Mouse (Mus musculus): ENCODE data around the gene Unc13c. TPM values are rescaled to one million over a fixed set of nuclear protein-coding genes. Genes with fewer than 3 reads are reported as not detected.

The Unc13c gene
- 10 to 100 TPM; 19.0 to 23.1 TPM for total RNA-seq (2021)

DNA sequence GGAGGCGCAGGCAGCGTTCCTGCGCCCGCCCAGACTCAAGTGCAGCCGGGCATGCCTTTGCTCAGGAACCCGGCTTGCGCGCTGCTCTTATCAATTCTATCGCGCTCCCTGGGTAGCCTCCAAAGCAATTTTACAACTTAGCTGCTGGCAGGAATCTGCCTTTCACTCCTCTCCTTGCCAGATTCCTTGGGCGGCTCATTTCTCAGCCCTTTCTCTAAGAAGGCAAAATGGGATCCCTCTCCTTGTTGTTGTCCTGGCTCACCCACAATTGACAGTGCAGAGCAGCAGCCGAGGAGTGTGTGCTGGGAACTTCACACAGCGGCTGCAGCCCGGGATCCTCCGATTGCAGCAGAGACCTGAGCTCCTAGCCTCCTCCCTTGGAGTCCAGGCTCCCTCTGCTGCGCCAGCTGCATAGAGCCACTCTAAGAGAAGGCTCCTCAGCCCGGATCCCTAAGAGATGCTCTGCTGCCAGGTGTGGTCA is at the start of gene Unc13c:
Unc13c (minus strand) TSS at position 326 of the 481 bp plus-strand sequence.
- intact Hi-C loops (cut with DNase I), result no loop called here
- DNase-seq (ENCODE audit: low spot score in 2 of 2), result peak; percentile 37 to 39

- intact Hi-C loops (cut with DNase I), result no loop called here
- DNase-seq (ENCODE audit: low spot score in 2 of 2), result no peak
Measured at GRCm38 (mm10) chr9:74007976-74008686, 39.4 kb upstream of the Unc13c start.

- no peak for DNase-seq (ENCODE audit: low spot score in 2 of 2)
- intact Hi-C loops (cut with DNase I), result no loop called here
Measured at GRCm38 (mm10) chr9:74002388-74002990, 33.7 kb upstream of the Unc13c start.

- intact Hi-C loops (cut with DNase I), result no loop called here
Measured at GRCm38 (mm10) chr9:73988096-73988495, 19.3 kb upstream of the Unc13c start.

GRCm38 (mm10) chr9:73987236-73987635 is 18.5 kb upstream of the Unc13c start:
- no peak for DNase-seq (ENCODE audit: low spot score in 2 of 2)
- intact Hi-C loops (cut with DNase I), result no loop called here

More at GRCm38 (mm10) chr9:73988096-73988495, 19.3 kb upstream of the Unc13c start:
- DNase-seq (ENCODE audit: low spot score in 2 of 2), result no peak

DNA sequence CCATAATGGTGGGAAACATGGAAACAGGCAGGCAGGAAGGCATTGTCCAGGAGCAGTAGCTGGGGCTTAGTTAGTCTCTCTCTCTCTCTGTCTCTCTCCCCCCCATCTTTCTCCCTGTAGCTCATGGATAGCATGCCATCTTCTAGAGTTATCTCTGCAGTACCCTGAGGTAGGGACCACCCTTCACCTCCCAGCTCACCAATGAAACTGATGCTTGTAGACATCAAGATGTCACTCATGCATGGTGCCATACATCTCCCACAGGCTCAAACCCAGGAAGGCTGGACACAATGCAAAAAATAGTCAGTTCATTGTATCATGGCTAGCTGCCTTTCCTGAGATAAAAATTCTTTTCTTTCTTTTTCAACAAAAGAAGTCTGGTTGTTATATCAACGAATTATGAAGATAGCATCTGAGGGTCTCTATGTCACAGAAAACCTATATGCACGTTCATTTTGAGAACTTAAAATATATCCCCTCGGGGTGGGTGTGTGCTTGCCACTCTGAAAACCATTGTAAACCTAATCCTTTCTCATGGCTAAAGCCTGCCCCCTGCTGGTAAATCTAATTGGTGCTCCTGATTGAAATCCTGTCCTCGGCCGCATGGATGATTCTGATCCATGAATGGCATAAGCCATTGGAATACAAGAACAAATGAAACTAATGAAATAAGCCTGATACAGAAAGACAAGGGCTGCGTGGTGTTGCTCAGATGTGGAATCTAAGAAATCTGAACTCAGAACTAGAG is 14.0 kb upstream of the Unc13c start:
- intact Hi-C loops (cut with DNase I), result loop anchor here (2.0 kb wide), 1 partner anchor 820 kb away; no protein-coding TSS in a partner anchor
- peak; percentile 55 to 75 for DNase-seq (ENCODE audit: low spot score in 2 of 2)

GRCm38 (mm10) chr9:73972327-73972988 is 3.7 kb upstream of the Unc13c start:
- no peak for DNase-seq (ENCODE audit: low spot score in 2 of 2)
- intact Hi-C loops (cut with DNase I), result no loop called here

DNA sequence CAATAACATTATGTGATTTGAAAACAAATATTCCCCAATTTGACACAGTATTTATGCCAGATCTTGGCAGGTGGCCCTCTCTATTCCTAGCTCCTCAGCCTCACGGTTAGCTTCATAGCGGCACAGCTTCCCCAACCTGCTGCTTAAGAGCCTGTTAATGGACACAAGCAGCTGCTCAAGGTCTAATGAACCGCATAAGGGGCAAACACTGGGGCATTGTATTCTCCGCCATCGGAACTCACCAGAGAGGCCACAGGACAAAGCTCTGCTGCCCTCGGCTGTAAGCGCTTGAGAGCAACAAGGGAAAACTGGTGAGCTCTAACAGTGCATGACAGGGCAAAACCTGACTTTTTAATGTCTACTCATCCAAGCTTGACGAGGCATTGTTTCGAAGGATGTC is 2.0 kb upstream of the Unc13c start:
- intact Hi-C loops (cut with DNase I), result no loop called here
- DNase-seq (ENCODE audit: low spot score in 2 of 2), result no peak

GRCm38 (mm10) chr9:73965322-73965915 is 3.3 kb downstream of the Unc13c start:
- intact Hi-C loops (cut with DNase I), result no loop called here
- no peak for DNase-seq (ENCODE audit: low spot score in 2 of 2)

DNA sequence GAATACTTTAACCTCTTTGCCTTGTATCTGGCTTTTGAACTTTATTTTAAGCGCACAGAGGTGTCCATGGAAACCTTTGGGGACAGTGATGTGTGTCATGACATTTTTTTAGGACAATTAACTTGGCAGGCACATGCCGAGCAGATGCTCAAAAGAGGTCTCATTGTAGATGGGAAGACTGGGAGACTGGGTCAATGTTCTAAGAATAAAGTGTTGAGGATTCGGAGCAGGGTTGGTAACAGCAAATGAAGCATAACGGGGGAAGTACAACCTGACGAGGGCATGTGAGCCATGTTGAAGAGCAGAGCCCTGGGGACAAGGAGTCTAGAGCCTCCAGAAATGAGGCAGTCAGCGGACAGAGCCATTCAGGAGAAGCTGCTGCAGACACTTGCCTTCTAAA is 6.3 kb downstream of the Unc13c start:
- intact Hi-C loops (cut with DNase I), result no loop called here
- no peak for DNase-seq (ENCODE audit: low spot score in 2 of 2)

- intact Hi-C loops (cut with DNase I), result no loop called here
Measured at GRCm38 (mm10) chr9:73952331-73952730, 16.4 kb downstream of the Unc13c start.

DNA sequence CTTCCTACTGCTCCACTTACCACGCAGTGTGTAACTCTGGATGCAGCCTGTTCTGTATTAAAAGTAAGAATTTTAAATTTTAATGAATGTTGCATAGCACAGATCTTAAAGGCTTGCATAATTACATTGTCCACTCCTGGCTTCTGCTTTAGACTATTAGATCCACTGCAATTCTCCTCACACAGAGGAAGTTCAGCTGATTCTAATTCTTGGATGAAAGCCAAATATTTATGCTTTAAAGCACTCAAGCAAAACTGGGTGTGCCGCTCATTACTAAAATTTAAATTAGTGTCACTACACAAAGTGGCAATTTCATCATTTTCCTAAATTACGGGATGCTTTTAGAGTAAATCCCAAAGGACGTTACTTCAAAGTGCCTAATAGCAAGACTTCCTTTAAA is 17.2 kb downstream of the Unc13c start:
- DNase-seq (ENCODE audit: low spot score in 2 of 2), result no peak
- intact Hi-C loops (cut with DNase I), result no loop called here

More at GRCm38 (mm10) chr9:73952331-73952730, 16.4 kb downstream of the Unc13c start:
- DNase-seq (ENCODE audit: low spot score in 2 of 2), result no peak

GRCm38 (mm10) chr9:73934844-73935243 is 33.9 kb downstream of the Unc13c start:
- peak in 1 of 2 experiments; percentile 21 for DNase-seq (ENCODE audit: low spot score in 2 of 2)
- intact Hi-C loops (cut with DNase I), result no loop called here

GRCm38 (mm10) chr9:73931988-73932387 is 36.8 kb downstream of the Unc13c start:
- DNase-seq (ENCODE audit: low spot score in 2 of 2), result no peak
- intact Hi-C loops (cut with DNase I), result no loop called here

GRCm38 (mm10) chr9:73927276-73927675 is 41.5 kb downstream of the Unc13c start:
- intact Hi-C loops (cut with DNase I), result no loop called here
- DNase-seq (ENCODE audit: low spot score in 2 of 2), result no peak

DNA sequence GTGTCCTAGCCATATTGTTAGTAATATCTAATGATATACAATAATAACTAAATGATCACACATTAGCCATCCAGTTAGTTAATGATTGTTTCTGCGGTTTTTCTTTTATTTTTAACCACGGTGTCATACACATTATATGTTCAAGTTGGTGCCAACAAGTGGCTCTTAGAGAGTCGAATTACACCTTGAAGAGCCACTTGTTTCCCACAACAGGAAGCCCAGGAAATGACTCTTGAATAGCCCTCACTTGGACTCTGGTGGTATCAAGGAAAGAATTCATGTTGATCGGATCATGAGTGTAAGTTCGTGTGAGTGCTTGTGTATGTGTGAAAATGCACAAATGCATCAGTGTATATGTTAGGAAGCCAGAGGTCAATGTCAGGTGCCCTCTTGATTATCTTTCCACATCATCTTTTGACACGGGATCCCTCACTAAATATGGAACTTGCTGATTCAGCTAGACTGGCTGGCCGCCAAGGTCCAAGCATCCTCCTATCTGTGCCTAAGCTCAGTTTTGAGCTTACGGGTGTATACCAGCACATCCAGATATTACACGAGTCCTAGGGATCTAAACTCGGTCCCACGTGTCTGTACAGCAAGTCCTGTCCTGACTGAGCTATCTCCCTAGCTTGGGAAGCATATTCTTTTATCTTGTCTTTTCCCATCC is 46.2 kb downstream of the Unc13c start:
- intact Hi-C loops (cut with DNase I), result no loop called here
- DNase-seq (ENCODE audit: low spot score in 2 of 2), result no peak

GRCm38 (mm10) chr9:73905959-73906358 is 62.8 kb downstream of the Unc13c start:
- no peak for DNase-seq (ENCODE audit: low spot score in 2 of 2)
- intact Hi-C loops (cut with DNase I), result no loop called here

GRCm38 (mm10) chr9:73898516-73898915 is 70.2 kb downstream of the Unc13c start:
- intact Hi-C loops (cut with DNase I), result no loop called here
- no peak for DNase-seq (ENCODE audit: low spot score in 2 of 2)

- no peak for DNase-seq (ENCODE audit: low spot score in 2 of 2)
- intact Hi-C loops (cut with DNase I), result no loop called here
Measured at GRCm38 (mm10) chr9:73896210-73896609, 72.6 kb downstream of the Unc13c start.
